Mouse (Mus musculus) gastrocnemius, postnatal 36 days (tissue): ENCODE results near the gene Fam189a1. TPM values are rescaled to one million over a fixed set of nuclear protein-coding genes. Genes with fewer than 3 reads are reported as not detected.

Experiments used
- DNase-seq, 2 experiments: peaks; one replicate each; pipeline ENCODE4 v3.0.0; 2022
- intact Hi-C: fragments of 180-260 bp; cut with DNase I; formaldehyde crosslinking; loops from one replicate; pipeline ENCODE4 v1.15.1; 2025
- long read RNA-seq, 2 experiments: library from polyadenylated mRNA; stranded (forward); transcript quantifications; one replicate each; pipeline ENCODE4 v2.0.0; 2021
- total RNA-seq, 2 experiments: library from RNA; stranded (reverse); gene quantifications; 2 replicates each; pipeline ENCODE4 v1.2.3; 2021

Gene Fam189a1
- not detected for total RNA-seq
- long read RNA-seq, experiment 1: 0 reads
- long read RNA-seq, experiment 2: 0 reads

GRCm38 (mm10) chr7:65156514-65156911 is at the start of gene Fam189a1:
Fam189a1 (minus strand) TSS chr7:65156570.
- DNase-seq: no peak

GRCm38 (mm10) chr7:65206021-65206420 is 49.7 kb upstream of the Fam189a1 start:
- DNase-seq: no peak
- intact Hi-C loops: no loop called here

More at GRCm38 (mm10) chr7:65156514-65156911, at the start of gene Fam189a1:
- intact Hi-C loops: no loop called here

GRCm38 (mm10) chr7:65202719-65203118 is 46.3 kb upstream of the Fam189a1 start:
- DNase-seq: no peak
- intact Hi-C loops: no loop called here

- no peak for DNase-seq
- intact Hi-C loops: no loop called here
Observed at GRCm38 (mm10) chr7:65180694-65181093, 24.3 kb upstream of the Fam189a1 start.

- intact Hi-C loops: no loop called here
- no peak for DNase-seq
Observed at GRCm38 (mm10) chr7:65170762-65171161, 14.4 kb upstream of the Fam189a1 start.

GRCm38 (mm10) chr7:65157031-65158025 is 958 bp upstream of the Fam189a1 start:
- intact Hi-C loops: no loop called here
- DNase-seq: no peak

- no peak for DNase-seq
- intact Hi-C loops: no loop called here
Observed at GRCm38 (mm10) chr7:65155628-65156513, 499 bp downstream of the Fam189a1 start.

GRCm38 (mm10) chr7:65154576-65154975 is 1.8 kb downstream of the Fam189a1 start:
- intact Hi-C loops: no loop called here
- DNase-seq: no peak

- intact Hi-C loops: no loop called here
- DNase-seq: no peak
Observed at GRCm38 (mm10) chr7:65153846-65154245, 2.5 kb downstream of the Fam189a1 start.

GRCm38 (mm10) chr7:65151526-65151925 is 4.8 kb downstream of the Fam189a1 start:
- intact Hi-C loops: no loop called here

GRCm38 (mm10) chr7:65149040-65149439 is 7.3 kb downstream of the Fam189a1 start:
- intact Hi-C loops: no loop called here

More at GRCm38 (mm10) chr7:65151526-65151925, 4.8 kb downstream of the Fam189a1 start:
- no peak for DNase-seq

GRCm38 (mm10) chr7:65144881-65145280 is 11.5 kb downstream of the Fam189a1 start:
- no peak for DNase-seq
- intact Hi-C loops: no loop called here

More at GRCm38 (mm10) chr7:65149040-65149439, 7.3 kb downstream of the Fam189a1 start:
- DNase-seq: no peak

- intact Hi-C loops: no loop called here
- DNase-seq: no peak
Observed at GRCm38 (mm10) chr7:65141907-65142698, 14.3 kb downstream of the Fam189a1 start.

GRCm38 (mm10) chr7:65140832-65141231 is 15.5 kb downstream of the Fam189a1 start:
- intact Hi-C loops: no loop called here

GRCm38 (mm10) chr7:65140099-65140498 is 16.3 kb downstream of the Fam189a1 start:
- intact Hi-C loops: no loop called here
- no peak for DNase-seq

More at GRCm38 (mm10) chr7:65140832-65141231, 15.5 kb downstream of the Fam189a1 start:
- DNase-seq: no peak

- intact Hi-C loops: no loop called here
- DNase-seq: no peak
Observed at GRCm38 (mm10) chr7:65123766-65124165, 32.6 kb downstream of the Fam189a1 start.

GRCm38 (mm10) chr7:65116903-65117302 is 39.5 kb downstream of the Fam189a1 start:
- intact Hi-C loops: no loop called here
- DNase-seq: no peak

- intact Hi-C loops: no loop called here
- DNase-seq: no peak
Observed at GRCm38 (mm10) chr7:65115366-65115765, 41.0 kb downstream of the Fam189a1 start.

GRCm38 (mm10) chr7:65111664-65112063 is 44.7 kb downstream of the Fam189a1 start:
- DNase-seq: no peak
- intact Hi-C loops: no loop called here

GRCm38 (mm10) chr7:65105566-65105965 is 50.8 kb downstream of the Fam189a1 start:
- no peak for DNase-seq
- intact Hi-C loops: no loop called here
